Mouse (Mus musculus) stomach, embryonic 14.5 days (tissue): ENCODE data around the gene Adamts14. TPM values are rescaled to one million over a fixed set of nuclear protein-coding genes. Genes with fewer than 3 reads are reported as not detected.

Source experiments
- ATAC-seq: fragments of 200-750 bp; cut with Nextera tagmentation; 2 replicates; pipeline ENCODE4 v1.8.0; 2017; ENCODE audit warnings: low read depth, moderate TSS enrichment; ENCODE audit not compliant: insufficient number of reproducible peaks, insufficient read depth, low FRiP score
- H3K27ac ChIP-seq: fragments of 300-500 bp; sonication (generic); 2 replicates; pipeline ENCODE4 v1.5.1; 2014; ENCODE audit warnings: mild to moderate bottlenecking, low read length, moderate library complexity, mixed read lengths
- H3K27me3 ChIP-seq: fragments of 300-500 bp; sonication (generic); 2 replicates; pipeline ENCODE4 v1.6.1; 2014; ENCODE audit warnings: low read length, control low read depth, mixed read lengths; ENCODE audit not compliant: control insufficient read depth, insufficient read depth
- H3K36me3 ChIP-seq: fragments of 300-500 bp; sonication (generic); 2 replicates; pipeline ENCODE4 v1.6.1; 2014; ENCODE audit warnings: mild to moderate bottlenecking, control low read depth, low read length, moderate library complexity, mixed read lengths; ENCODE audit not compliant: control insufficient read depth, insufficient read depth
- H3K4me1 ChIP-seq: fragments of 300-500 bp; sonication (generic); 2 replicates; pipeline ENCODE4 v1.6.1; 2014; ENCODE audit warnings: low read length, control low read depth, mixed read lengths; ENCODE audit not compliant: control insufficient read depth, insufficient read depth
- H3K4me2 ChIP-seq: fragments of 300-500 bp; sonication (generic); replicated peaks from 2 replicates; pipeline ENCODE4 v1.6.1; 2014; ENCODE audit warnings: low read depth, low read length, control low read depth
- H3K4me3 ChIP-seq: fragments of 300-500 bp; sonication (generic); 2 replicates; pipeline ENCODE4 v1.5.1; 2014; ENCODE audit warnings: low read depth, low read length, control low read depth
- H3K9ac ChIP-seq: fragments of 300-500 bp; sonication (generic); replicated peaks from 2 replicates; pipeline ENCODE4 v1.6.1; 2014; ENCODE audit warnings: low read depth, mild to moderate bottlenecking, control low read depth, low read length, moderate library complexity, mixed read lengths
- H3K9me3 ChIP-seq: fragments of 300-500 bp; sonication (generic); 2 replicates; pipeline ENCODE4 v1.6.1; 2016; ENCODE audit warnings: low read depth, low read length, control low read depth; ENCODE audit not compliant: control insufficient read depth
- WGBS: fragments of 180-500 bp; shearing (Covaris S2); extraction: QIAGEN DNeasy Blood & Tissue Kit; methylation state at CpG from one replicate; pipeline ENCODE4 v1.1.7; 2014; 5-methylcytosine and 5-hydroxymethylcytosine counted together
- polyA plus RNA-seq: library from polyadenylated mRNA; unstranded; fragments of >200 nt; fragmentation: Nextera tagmentation; extraction: Ambion mirVana; gene quantifications from 2 replicates; pipeline ENCODE4 v1.2.1, GENCODE M21; 2014

Gene Adamts14
- polyA plus RNA-seq, 1 experiment from 2014 or later, result 1.4 TPM

GRCm38 (mm10) chr10:61304046-61304445 lies 30.8 kb upstream of the Adamts14 start:
- H3K27me3 ChIP-seq, result no peaks in the 10 kb centered on the region
- no peak overlapping the region for H3K4me3 ChIP-seq
- no peak for ATAC-seq
- no peaks in the 10 kb centered on the region for H3K36me3 ChIP-seq
- H3K9ac ChIP-seq, result no peak overlapping the region
- H3K4me2 ChIP-seq, result no peak overlapping the region
- no peaks in the 10 kb centered on the region for H3K9me3 ChIP-seq
- WGBS, result 81% methylated on average over 6 of the region's 6 CpGs
- H3K27ac ChIP-seq, result no peak overlapping the region
- no peaks in the 10 kb centered on the region for H3K4me1 ChIP-seq

DNA sequence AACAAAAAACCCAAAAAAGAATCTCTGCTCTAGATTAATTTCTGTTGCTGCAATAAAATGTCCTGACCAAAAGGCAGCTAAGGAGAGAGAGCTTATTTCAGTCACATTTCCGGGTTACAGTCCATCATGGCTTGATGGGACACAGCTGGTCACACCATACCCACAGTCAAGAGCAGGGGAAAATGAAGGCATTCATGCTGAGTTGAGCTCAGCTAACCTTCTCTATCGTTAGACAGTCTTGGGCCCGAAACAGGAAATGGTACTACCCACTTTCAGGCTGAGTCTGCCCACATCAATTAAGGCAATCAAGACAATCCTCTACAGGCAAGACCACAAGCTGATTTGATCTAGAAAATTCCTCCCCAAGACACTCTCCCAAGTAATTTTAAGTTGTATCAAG lies 27.8 kb upstream of the Adamts14 start:
- WGBS, result 44% methylated on average over 3 of the region's 3 CpGs
- no peak for ATAC-seq

DNA sequence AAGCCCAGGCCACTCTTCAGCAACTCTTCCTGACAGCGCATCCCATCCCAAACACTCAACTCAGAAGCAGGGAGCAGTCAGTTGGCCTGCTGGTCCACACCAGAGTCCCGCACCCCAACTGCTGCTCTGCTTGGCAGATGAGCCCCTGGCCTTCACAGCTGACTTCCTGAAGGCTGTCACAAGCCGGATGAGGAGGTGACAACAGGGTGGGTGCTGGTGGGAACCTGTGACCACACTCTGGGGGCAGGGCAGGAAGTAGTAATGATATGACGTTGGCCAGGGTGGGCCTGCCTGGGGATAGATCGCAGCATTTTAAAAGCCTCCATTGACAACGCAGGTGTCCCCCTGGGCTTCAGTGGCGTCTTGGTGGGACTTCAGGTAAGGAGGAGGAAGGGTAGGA lies 24.2 kb upstream of the Adamts14 start, which contains the start of gene Prf1:
Prf1 (plus strand) TSS at position 357 of the 400 bp plus-strand sequence.
- no peaks in the 10 kb centered on the region for H3K27me3 ChIP-seq
- H3K36me3 ChIP-seq, result no peaks in the 10 kb centered on the region
- no peaks in the 10 kb centered on the region for H3K9me3 ChIP-seq
- no peak within 1 kb of the TSS for H3K4me2 ChIP-seq
- no peak for ATAC-seq
- no peak within 1 kb of the TSS for H3K9ac ChIP-seq
- H3K4me3 ChIP-seq, result no peak within 1 kb of the TSS
- 78% methylated on average over 7 of the region's 7 CpGs for WGBS
- H3K27ac ChIP-seq, result no peak within 1 kb of the TSS
- no peaks in the 10 kb centered on the region for H3K4me1 ChIP-seq

More for the DNA sequence above, 27.8 kb upstream of the Adamts14 start:
- H3K9me3 ChIP-seq, result no peaks in the 10 kb centered on the region
- H3K36me3 ChIP-seq, result no peaks in the 10 kb centered on the region
- H3K27ac ChIP-seq, result no peak overlapping the region
- no peaks in the 10 kb centered on the region for H3K27me3 ChIP-seq
- H3K4me1 ChIP-seq, result no peaks in the 10 kb centered on the region
- no peak overlapping the region for H3K4me3 ChIP-seq
- H3K4me2 ChIP-seq, result no peak overlapping the region
- H3K9ac ChIP-seq, result no peak overlapping the region

DNA sequence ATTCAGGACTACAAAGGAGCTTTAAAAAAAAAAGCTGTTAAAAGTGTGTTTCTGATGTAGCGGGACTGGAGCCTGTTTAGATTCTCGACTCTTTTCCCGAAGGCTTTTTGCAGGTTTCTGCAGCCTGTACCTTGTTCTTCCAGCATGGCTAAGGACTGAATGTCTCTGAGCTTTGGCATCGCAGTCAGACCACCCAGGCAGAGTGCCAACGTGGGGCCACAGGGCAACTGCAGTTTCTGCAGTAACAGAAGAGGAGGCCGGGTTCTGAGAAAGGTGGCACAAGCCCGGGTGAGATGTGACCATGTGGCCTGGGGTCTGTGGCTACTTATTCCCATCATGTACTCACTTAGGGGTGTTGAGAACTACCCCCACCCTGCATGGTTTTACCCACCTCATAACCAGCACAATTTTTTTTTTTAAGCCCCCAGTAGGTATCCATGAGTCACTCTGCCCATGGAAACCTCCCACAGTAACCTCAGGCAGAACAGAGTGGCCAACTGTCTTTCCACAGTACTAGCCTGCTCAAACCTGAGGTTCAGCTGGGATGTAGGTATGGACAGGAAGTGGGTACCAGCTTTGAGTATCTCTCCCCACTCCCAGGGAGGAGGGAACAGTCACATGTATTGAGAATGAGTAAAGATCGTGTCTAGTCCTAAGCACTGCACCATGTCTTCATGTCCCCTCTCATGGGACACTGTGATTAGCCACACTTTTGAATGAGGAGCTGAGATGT lies 23.6 kb upstream of the Adamts14 start:
- no peak overlapping the region for H3K27ac ChIP-seq
- no peak overlapping the region for H3K9ac ChIP-seq
- H3K36me3 ChIP-seq, result no peaks in the 10 kb centered on the region
- H3K9me3 ChIP-seq, result no peaks in the 10 kb centered on the region
- no peaks in the 10 kb centered on the region for H3K4me1 ChIP-seq
- H3K4me2 ChIP-seq, result no peak overlapping the region
- no peak for ATAC-seq
- no peaks in the 10 kb centered on the region for H3K27me3 ChIP-seq
- 80% methylated on average over 8 of the region's 8 CpGs for WGBS
- H3K4me3 ChIP-seq, result no peak overlapping the region

GRCm38 (mm10) chr10:61294242-61294641 lies 21.0 kb upstream of the Adamts14 start:
- Histone ChIP-seq H3K9me3 (no peaks in the 10 kb centered on the region), H3K9ac (no peak overlapping the region), H3K4me1 (no peaks in the 10 kb centered on the region), H3K4me3 (no peak overlapping the region), H3K36me3 (no peaks in the 10 kb centered on the region), H3K4me2 (no peak overlapping the region), H3K27ac (no peak overlapping the region), H3K27me3 (no peaks in the 10 kb centered on the region)
- no peak for ATAC-seq
- 66% methylated on average over 8 of the region's 8 CpGs for WGBS

DNA sequence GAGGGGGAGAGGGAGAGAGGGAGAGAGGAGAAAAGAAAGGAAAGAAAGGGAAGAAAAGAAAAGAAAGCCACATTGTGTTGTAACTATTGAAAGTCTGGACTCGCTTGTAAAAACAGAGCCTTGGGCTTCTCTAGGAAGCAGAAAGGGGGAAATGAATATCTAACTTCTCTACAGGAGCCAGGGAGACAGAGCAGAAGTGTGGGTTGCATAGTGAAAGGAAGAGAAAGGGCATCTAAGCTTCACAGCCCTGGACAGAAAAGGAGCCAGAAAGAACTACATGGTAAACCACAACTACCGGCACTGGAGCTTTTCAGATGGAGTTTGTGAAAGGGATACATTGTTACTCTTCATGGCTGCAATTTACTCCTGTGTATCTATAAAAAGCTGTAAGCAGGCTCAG lies 17.2 kb upstream of the Adamts14 start:
- Histone ChIP-seq H3K27ac (no peak overlapping the region), H3K9me3 (no peaks in the 10 kb centered on the region), H3K4me3 (no peak overlapping the region), H3K9ac (no peak overlapping the region), H3K36me3 (no peaks in the 10 kb centered on the region), H3K4me2 (no peak overlapping the region), H3K4me1 (0 out of 2 replicates have a peak, but pooled peaks cover 6% of the 10 kb centered on the region), H3K27me3 (no peaks in the 10 kb centered on the region)
- no peak for ATAC-seq
- 83% methylated on average over 2 of the region's 2 CpGs for WGBS

GRCm38 (mm10) chr10:61290016-61290415 lies 16.8 kb upstream of the Adamts14 start:
- Histone ChIP-seq H3K9me3 (no peaks in the 10 kb centered on the region), H3K27me3 (no peaks in the 10 kb centered on the region), H3K4me3 (no peak overlapping the region), H3K4me1 (0 out of 2 replicates have a peak, but pooled peaks cover 6% of the 10 kb centered on the region), H3K9ac (no peak overlapping the region), H3K27ac (no peak overlapping the region), H3K4me2 (no peak overlapping the region), H3K36me3 (no peaks in the 10 kb centered on the region)
- ATAC-seq, result no peak
- WGBS, result 81% methylated on average over 2 of the region's 2 CpGs

- H3K4me3 ChIP-seq, result no peak overlapping the region
- no peaks in the 10 kb centered on the region for H3K27me3 ChIP-seq
- no peaks in the 10 kb centered on the region for H3K36me3 ChIP-seq
- no peaks in the 10 kb centered on the region for H3K9me3 ChIP-seq
- H3K4me1 ChIP-seq, result 0 out of 2 replicates have a peak, but pooled peaks cover 6% of the 10 kb centered on the region
- no peak overlapping the region for H3K4me2 ChIP-seq
- 0 out of 2 replicates have a peak, but pooled peaks have one; percentile 14 for ATAC-seq
- no peak overlapping the region for H3K9ac ChIP-seq
- WGBS, result 64% methylated on average over 7 of the region's 7 CpGs
- H3K27ac ChIP-seq, result no peak overlapping the region
These were observed 13.0 kb upstream of the Adamts14 start for GRCm38 (mm10) chr10:61286246-61286645.
